Comparison of ENCODE assay signal across 12 mouse cellular contexts in the genomic region with DNA sequence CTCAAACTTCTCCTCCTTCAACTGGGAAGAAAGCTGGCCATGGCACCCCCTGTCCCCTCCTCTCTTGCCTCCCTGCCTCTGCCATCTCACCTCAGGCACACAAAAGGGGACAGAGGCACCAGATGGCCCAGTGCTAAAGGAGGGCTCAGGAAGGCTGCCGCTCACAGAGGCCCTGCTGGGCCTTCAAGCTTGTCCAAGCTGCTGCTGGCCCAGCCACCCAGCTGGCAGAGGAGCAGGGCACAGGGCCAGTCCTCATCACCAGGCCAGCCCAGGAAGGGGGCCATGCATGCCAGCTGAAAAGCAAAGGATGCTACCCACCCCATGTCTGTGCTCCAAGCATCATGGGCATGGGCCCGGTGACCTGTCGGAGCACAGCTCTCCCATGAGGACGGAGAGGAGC. TPM values are rescaled to one million over a fixed set of nuclear protein-coding genes. Genes with fewer than 3 reads are reported as not detected.
DNase-seq lines count a peak whose midpoint lies in the region; ATAC-seq and TF ChIP-seq lines count a peak whose summit lies in the region.
"Had no signal": no experiment of that assay in that cellular context is flagged by ENCODE, and none has a peak within 500 bp of the region (broad histone marks: within the 10 kb centered on the region; RNA-seq: fewer than 3 reads in every experiment).

No protein-coding gene starts in this region.

- peak; percentile 42 for DNase-seq in adrenal gland, postnatal 25 days
- no peak for DNase-seq in adrenal gland, postnatal 4 days (ENCODE audit: low spot score in 2 of 2)
- DNase-seq in spleen, adult 2 months (ENCODE audit: low read depth in 1 of 2, low spot score in 2 of 2), result no peak
- DNase-seq in spleen, postnatal 4 days (ENCODE audit: low spot score in 2 of 2), result no peak
- peak; percentile 82 for DNase-seq in retina, postnatal 1 day
- DNase-seq in frontal cortex, postnatal 10 days (ENCODE audit: low spot score in 2 of 2), result no peak
- no peak for DNase-seq in gastrocnemius, adult 8-10 months (ENCODE audit: low spot score in 2 of 2)
- DNase-seq: adrenal gland, postnatal 36 days had no signal

- TF ChIP-seq CTCF in spleen, adult 2 months (IDR thresholded peaks at IDR 0.05; ENCODE audit: extremely low read depth, insufficient read depth, insufficient read length, insufficient replicate concordance), result no peak

- H3K4me2 ChIP-seq in hindbrain, embryonic 12.5 days (replicated peaks), result no peak overlapping the region
- H3K4me2 ChIP-seq: embryonic facial prominence, embryonic 13.5 days had no signal

- no peak overlapping the region for H3K9ac ChIP-seq in hindbrain, embryonic 12.5 days
- H3K9ac ChIP-seq: embryonic facial prominence, embryonic 13.5 days; liver, embryonic 14.5 days had no signal

- 89% methylated on average over 4 of the region's 4 CpGs for WGBS in spleen, adult 2 months
- 86% methylated on average over 4 of the region's 4 CpGs for WGBS in hindbrain, embryonic 12.5 days

- peak overlapping the region; percentile 70; the same call in 1 of the 2 replicates for H3K27ac ChIP-seq in spleen, adult 2 months (ENCODE audit: insufficient read depth, low read length)
- 0 out of 2 replicates have a peak overlapping the region, but pooled peaks have one; percentile 13 for H3K27ac ChIP-seq in hindbrain, embryonic 12.5 days
- H3K27ac ChIP-seq: embryonic facial prominence, embryonic 13.5 days; liver, embryonic 14.5 days had no signal

- no peak overlapping the region for H3K4me3 ChIP-seq in spleen, adult 2 months (ENCODE audit: extremely low read depth, insufficient read depth, insufficient read length)
- H3K4me3 ChIP-seq in hindbrain, embryonic 12.5 days, result no peak overlapping the region
- H3K4me3 ChIP-seq: embryonic facial prominence, embryonic 13.5 days; megakaryocyte, embryonic 14.5 days had no signal

- H3K4me1 ChIP-seq in spleen, adult 2 months (ENCODE audit: control insufficient read depth, insufficient read depth, insufficient read length), result peaks cover 61% of the 10 kb centered on the region
- H3K4me1 ChIP-seq in hindbrain, embryonic 12.5 days, result peaks cover 20% of the 10 kb centered on the region

- no peaks in the 10 kb centered on the region for H3K27me3 ChIP-seq in spleen, adult 2 months (ENCODE audit: control insufficient read depth, insufficient read depth, low read length)
- no peaks in the 10 kb centered on the region for H3K27me3 ChIP-seq in hindbrain, embryonic 12.5 days

- no peaks in the 10 kb centered on the region for H3K9me3 ChIP-seq in hindbrain, embryonic 12.5 days (replicated peaks)
- H3K9me3 ChIP-seq: embryonic facial prominence, embryonic 13.5 days; megakaryocyte, embryonic 14.5 days had no signal

- TF ChIP-seq POLR2A in spleen, adult 2 months (IDR thresholded peaks at IDR 0.05; ENCODE audit: low read depth, low read length), result no peak

- no peaks in the 10 kb centered on the region for H3K36me3 ChIP-seq in spleen, adult 2 months (ENCODE audit: control insufficient read depth, insufficient read depth, low read length)
- H3K36me3 ChIP-seq in hindbrain, embryonic 12.5 days, result no peaks in the 10 kb centered on the region
- H3K36me3 ChIP-seq: embryonic facial prominence, embryonic 13.5 days had no signal

- 0 out of 2 replicates have a peak, but pooled peaks have one; percentile 46 for ATAC-seq in hindbrain, embryonic 12.5 days (ENCODE audit: low FRiP score)

RNA-seq across cellular contexts. Expression of gene Ier5, which starts 36.5 kb away (rescaled TPM):
- 6.7 and 9.1 TPM in 2 replicates for total RNA-seq in adrenal gland, postnatal 25 days (2021)
- 10 to 100 TPM; 12.8 to 14.4 TPM for total RNA-seq in adrenal gland, postnatal 4 days (2021)
- 47.7 and 82.0 TPM in 2 replicates for polyA plus RNA-seq in spleen, adult 2 months (2012; rRNA removed)
- 16.5 and 17.7 TPM in 2 replicates for polyA plus RNA-seq in hindbrain, embryonic 12.5 days (2016; fragmentation: Nextera tagmentation; extraction: Ambion mirVana)
- 1 to 10 TPM; 4.7 to 9.9 (median 6.4) TPM for total RNA-seq in gastrocnemius, adult 8-10 months (2022)

Comparison
In these comparisons a context has a peak if more than half of its experiments do, and no peak if none do; other contexts are left out.
1. DNase-seq: peak in adrenal gland, postnatal 25 days (single experiment) and retina, postnatal 1 day (single experiment); none in adrenal gland, postnatal 4 days (0 of 2), spleen, adult 2 months (0 of 2), spleen, postnatal 4 days (0 of 2), frontal cortex, postnatal 10 days (0 of 2) and gastrocnemius, adult 8-10 months (0 of 2).